Mouse (Mus musculus) thymus, adult 2 months (tissue): ENCODE measurements around the gene Gm10197. TPM values are rescaled to one million over a fixed set of nuclear protein-coding genes. Genes with fewer than 3 reads are reported as not detected.
"Not testable (repeated sequence)": the region's sequence is repeated elsewhere in the genome, so short reads cannot be mapped to it uniquely, and the experiment has no call there.

ENCODE experiments used
- DNase-seq: peaks from one replicate; pipeline ENCODE4 v3.0.0; 2021
- H3K27ac ChIP-seq: fragments of 200-500 bp; 2 replicates; pipeline ENCODE4 v1.5.1; 2012; ENCODE audit warnings: low read length, control low read depth; ENCODE audit not compliant: control insufficient read depth, insufficient read depth
- H3K27me3 ChIP-seq: fragments of 200-500 bp; 2 replicates; pipeline ENCODE4 v1.6.1; 2012; ENCODE audit warnings: mild to moderate bottlenecking, low read length, moderate library complexity, mixed read lengths; ENCODE audit not compliant: control insufficient read depth, insufficient read depth
- H3K36me3 ChIP-seq: fragments of 200-500 bp; 2 replicates; pipeline ENCODE4 v1.6.1; 2012; ENCODE audit warnings: mild to moderate bottlenecking, low read length, moderate library complexity; ENCODE audit not compliant: control insufficient read depth, insufficient read depth
- H3K4me1 ChIP-seq: fragments of 200-500 bp; replicated peaks from 2 replicates; pipeline ENCODE4 v1.6.1; 2012; ENCODE audit warnings: low read length; ENCODE audit not compliant: control insufficient read depth, insufficient read depth
- H3K4me3 ChIP-seq: fragments of 200-500 bp; 2 replicates; pipeline ENCODE4 v1.5.1; 2012; ENCODE audit warnings: mild to moderate bottlenecking, low read length, control low read depth, moderate library complexity; ENCODE audit not compliant: control insufficient read depth, insufficient read depth
- CTCF ChIP-seq: fragments of 200-500 bp; IDR thresholded peaks from 2 replicates; pipeline ENCODE4 v1.5.1; 2012; ENCODE audit warnings: mild to moderate bottlenecking, control low read depth, low read length, moderate library complexity, borderline replicate concordance; ENCODE audit not compliant: control insufficient read depth, poor library complexity, insufficient read depth; ENCODE audit errors: extremely low read depth
- POLR2A ChIP-seq: fragments of 200-500 bp; IDR thresholded peaks from 2 replicates; pipeline ENCODE4 v1.6.1; 2012; ENCODE audit warnings: mild to moderate bottlenecking, low read length, control low read depth, moderate library complexity; ENCODE audit not compliant: control insufficient read depth, poor library complexity, insufficient read depth; ENCODE audit errors: extremely low read depth
- WGBS: fragments of 180-500 bp; shearing (Covaris S2); methylation state at CpG from one replicate; pipeline ENCODE4 v1.1.7; 2018; 5-methylcytosine and 5-hydroxymethylcytosine counted together
- polyA plus RNA-seq: library from polyadenylated mRNA; depleted of rRNA; stranded (reverse); fragments of >200 nt; gene quantifications from 2 replicates; pipeline ENCODE4 v1.2.3, GENCODE M21; 2012

Gene Gm10197
- polyA plus RNA-seq, 1 experiment = not detected

GRCm38 (mm10) chr19:53404219-53404836 is 32.8 kb upstream of the Gm10197 start:
- no peaks in the 10 kb centered on the region for H3K27me3 ChIP-seq
- H3K4me1 ChIP-seq = no peaks in the 10 kb centered on the region
- H3K27ac ChIP-seq = no peak overlapping the region
- no peaks in the 10 kb centered on the region for H3K36me3 ChIP-seq
- H3K4me3 ChIP-seq = no peak overlapping the region
- DNase-seq = no peak
- WGBS = 94% methylated on average over 10 of the region's 10 CpGs
- no peak for TF ChIP-seq POLR2A
- no peak for TF ChIP-seq CTCF

- TF ChIP-seq POLR2A (no peak), CTCF (no peak)
- no peak for DNase-seq
- 78% methylated on average over 12 of the region's 12 CpGs for WGBS
- H3K4me3 ChIP-seq = no peak overlapping the region
- H3K27me3 ChIP-seq = no peaks in the 10 kb centered on the region
- no peak overlapping the region for H3K27ac ChIP-seq
- no peaks in the 10 kb centered on the region for H3K4me1 ChIP-seq
- H3K36me3 ChIP-seq = no peaks in the 10 kb centered on the region
Observed at GRCm38 (mm10) chr19:53402741-53403432, 31.3 kb upstream of the Gm10197 start.

GRCm38 (mm10) chr19:53400332-53401110 is 29.0 kb upstream of the Gm10197 start:
- TF ChIP-seq POLR2A (no peak), CTCF (no peak)
- H3K4me3 ChIP-seq = no peak overlapping the region
- WGBS = 89% methylated on average over 16 of the region's 16 CpGs
- no peak for DNase-seq
- no peaks in the 10 kb centered on the region for H3K4me1 ChIP-seq
- no peak overlapping the region for H3K27ac ChIP-seq
- H3K27me3 ChIP-seq = no peaks in the 10 kb centered on the region
- H3K36me3 ChIP-seq = no peaks in the 10 kb centered on the region

- Histone ChIP-seq H3K4me1 (no peaks in the 10 kb centered on the region), H3K4me3 (no peak overlapping the region), H3K36me3 (no peaks in the 10 kb centered on the region), H3K27me3 (no peaks in the 10 kb centered on the region), H3K27ac (no peak overlapping the region)
- no peak for TF ChIP-seq CTCF
- no peak for TF ChIP-seq POLR2A
- 32% methylated on average over 4 of the region's 4 CpGs for WGBS
- no peak for DNase-seq
Observed at GRCm38 (mm10) chr19:53399213-53399612, 27.6 kb upstream of the Gm10197 start.

GRCm38 (mm10) chr19:53397451-53398233 is 26.1 kb upstream of the Gm10197 start:
- TF ChIP-seq POLR2A = no peak
- WGBS = 66% methylated on average over 12 of the region's 12 CpGs
- no peaks in the 10 kb centered on the region for H3K27me3 ChIP-seq
- no peak overlapping the region for H3K4me3 ChIP-seq
- no peaks in the 10 kb centered on the region for H3K36me3 ChIP-seq
- no peak for DNase-seq
- H3K4me1 ChIP-seq = no peaks in the 10 kb centered on the region
- H3K27ac ChIP-seq = no peak overlapping the region

GRCm38 (mm10) chr19:53395805-53396204 is 24.2 kb upstream of the Gm10197 start:
- H3K36me3 ChIP-seq, H3K4me3 ChIP-seq, H3K27me3 ChIP-seq, H3K27ac ChIP-seq, DNase-seq, H3K4me1 ChIP-seq: not testable (repeated sequence)
- WGBS = 41% methylated on average over 5 of the region's 5 CpGs

- 87% methylated on average over 3 of the region's 3 CpGs for WGBS
- H3K27ac ChIP-seq, H3K4me1 ChIP-seq, H3K27me3 ChIP-seq, H3K4me3 ChIP-seq, DNase-seq, H3K36me3 ChIP-seq: not testable (repeated sequence)
Observed at GRCm38 (mm10) chr19:53394956-53395355, 23.4 kb upstream of the Gm10197 start.
